Mouse (Mus musculus) liver, embryonic 14.5 days (tissue): ENCODE results near the gene Wapl.

Source experiments
- CTCF ChIP-seq: IDR thresholded peaks from 2 replicates; pipeline ENCODE4 v1.5.1; 2016; ENCODE audit warnings: antibody characterized with exemption, low read depth, control low read depth
- EP300 ChIP-seq: IDR thresholded peaks from 2 replicates; pipeline ENCODE4 v1.6.1; 2016; ENCODE audit warnings: antibody characterized with exemption, low read depth

DNA sequence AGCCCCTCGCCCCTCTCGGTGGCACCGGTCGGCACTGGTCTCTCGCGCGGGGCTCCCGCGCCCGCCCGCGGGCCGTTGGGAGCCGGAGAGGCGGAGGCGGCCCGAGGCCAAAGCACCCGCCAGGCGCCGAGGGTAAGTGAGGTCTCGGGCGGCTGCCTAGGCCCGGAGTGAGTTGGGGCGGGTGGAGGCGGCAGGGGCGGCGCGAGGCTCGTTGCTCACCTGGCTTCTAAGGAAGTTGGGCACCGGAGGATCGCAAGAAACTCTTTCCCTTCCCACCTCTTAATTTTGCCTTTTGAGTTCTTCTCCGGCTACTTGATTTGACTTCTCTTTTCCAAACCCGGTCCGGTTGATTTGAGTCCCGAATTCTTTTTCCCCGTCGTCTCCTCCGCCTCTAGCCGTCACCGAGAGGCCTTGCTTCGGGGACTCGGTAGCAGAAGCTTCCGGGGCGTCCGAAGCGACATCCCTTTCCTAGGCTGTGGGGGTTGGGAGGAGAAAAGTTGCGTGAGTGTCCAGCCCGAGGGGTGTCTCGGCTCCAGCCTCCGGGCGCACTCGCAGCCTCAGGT, 582 bp downstream of the Wapl start:
- TF ChIP-seq CTCF: no peak
- no peak for TF ChIP-seq EP300
